Comparison of ENCODE assay signal across 12 mouse cellular contexts in genomic region chr12:85193923-85194622, GRCm38 (mm10). TPM values are rescaled to one million over a fixed set of nuclear protein-coding genes. Genes with fewer than 3 reads are reported as not detected.
DNase-seq lines count a peak whose midpoint lies in the region; ATAC-seq and TF ChIP-seq lines count a peak whose summit lies in the region.
"Had no signal": no experiment of that assay in that cellular context is flagged by ENCODE, and none has a peak within 500 bp of the region (broad histone marks: within the 10 kb centered on the region; RNA-seq: fewer than 3 reads in every experiment).

No protein-coding gene starts in this region.

- no peak for DNase-seq in heart, postnatal 14 days
- DNase-seq in midbrain, embryonic 11.5 days (ENCODE audit: low spot score, missing footprints) = peak; percentile 68
- peak; percentile 6 for DNase-seq in hindbrain, postnatal 0 days (ENCODE audit: low spot score)
- no peak for DNase-seq in adrenal gland, adult 18-20 months (ENCODE audit: low spot score in 2 of 2)
- no peak for DNase-seq in B cell, adult 2 months
- DNase-seq: cerebellum, adult 8-10 months; thymus, postnatal 25 days had no signal

- 0 out of 2 replicates have a peak, but pooled peaks cover 4% of the 10 kb centered on the region for H3K9me3 ChIP-seq in heart, embryonic 13.5 days
- no peaks in the 10 kb centered on the region for H3K9me3 ChIP-seq in midbrain, embryonic 11.5 days (ENCODE audit: control insufficient read depth, low read length)
- H3K9me3 ChIP-seq in midbrain, embryonic 15.5 days = no peaks in the 10 kb centered on the region
- no peaks in the 10 kb centered on the region for H3K9me3 ChIP-seq in hindbrain, postnatal 0 days (ENCODE audit: low read length)
- no peaks in the 10 kb centered on the region for H3K9me3 ChIP-seq in stomach, embryonic 16.5 days (replicated peaks; ENCODE audit: control insufficient read depth, low read length)
- H3K9me3 ChIP-seq: embryonic facial prominence, embryonic 13.5 days had no signal

- WGBS in heart, embryonic 13.5 days = 84% methylated on average over 11 of the region's 11 CpGs
- 89% methylated on average over 11 of the region's 11 CpGs for WGBS in midbrain, embryonic 11.5 days
- 93% methylated on average over 11 of the region's 11 CpGs for WGBS in midbrain, embryonic 15.5 days
- WGBS in hindbrain, postnatal 0 days = 70% methylated on average over 11 of the region's 11 CpGs
- WGBS in stomach, embryonic 16.5 days = 79% methylated on average over 11 of the region's 11 CpGs

- peaks cover 60% of the 10 kb centered on the region for H3K4me1 ChIP-seq in heart, embryonic 13.5 days
- no peaks in the 10 kb centered on the region; the same call in 1 of the 2 replicates for H3K4me1 ChIP-seq in midbrain, embryonic 11.5 days (ENCODE audit: control insufficient read depth, insufficient read depth, low read length)
- H3K4me1 ChIP-seq in midbrain, embryonic 15.5 days = no peaks in the 10 kb centered on the region
- H3K4me1 ChIP-seq in hindbrain, postnatal 0 days (ENCODE audit: insufficient read depth, low read length) = peaks cover 23% of the 10 kb centered on the region
- H3K4me1 ChIP-seq in stomach, embryonic 16.5 days (ENCODE audit: control insufficient read depth, insufficient read depth, low read length) = peaks cover 42% of the 10 kb centered on the region

- H3K9ac ChIP-seq in heart, embryonic 13.5 days = no peak overlapping the region
- H3K9ac ChIP-seq in midbrain, embryonic 11.5 days (ENCODE audit: low read length) = no peak overlapping the region
- H3K9ac ChIP-seq in midbrain, embryonic 15.5 days = no peak overlapping the region
- H3K9ac ChIP-seq in hindbrain, postnatal 0 days (replicated peaks; ENCODE audit: low read length) = no peak overlapping the region
- peak overlapping the region; percentile 11; the same call in 1 of the 2 replicates for H3K9ac ChIP-seq in stomach, embryonic 16.5 days (ENCODE audit: low read length)
- H3K9ac ChIP-seq: embryonic facial prominence, embryonic 13.5 days had no signal

- H3K27me3 ChIP-seq in heart, embryonic 13.5 days (replicated peaks) = peaks cover 14% of the 10 kb centered on the region
- no peaks in the 10 kb centered on the region for H3K27me3 ChIP-seq in midbrain, embryonic 11.5 days (ENCODE audit: control insufficient read depth, insufficient read depth, low read length)
- H3K27me3 ChIP-seq in midbrain, embryonic 15.5 days (replicated peaks) = no peaks in the 10 kb centered on the region
- H3K27me3 ChIP-seq in hindbrain, postnatal 0 days (ENCODE audit: insufficient read depth, low read length) = no peaks in the 10 kb centered on the region
- H3K27me3 ChIP-seq in stomach, embryonic 16.5 days (ENCODE audit: control insufficient read depth, insufficient read depth, low read length) = no peaks in the 10 kb centered on the region

- ATAC-seq in heart, embryonic 13.5 days (ENCODE audit: extremely low read depth, insufficient number of reproducible peaks, low FRiP score, low TSS enrichment) = no peak
- no peak for ATAC-seq in midbrain, embryonic 11.5 days (ENCODE audit: low FRiP score)
- no peak for ATAC-seq in midbrain, embryonic 15.5 days (replicated peaks)
- ATAC-seq in hindbrain, postnatal 0 days = no peak
- ATAC-seq in stomach, embryonic 16.5 days (ENCODE audit: insufficient read depth, low FRiP score) = peak; percentile 6; the same call in 1 of the 2 replicates

- H3K36me3 ChIP-seq in heart, embryonic 13.5 days = no peaks in the 10 kb centered on the region
- no peaks in the 10 kb centered on the region for H3K36me3 ChIP-seq in midbrain, embryonic 11.5 days (ENCODE audit: control insufficient read depth, insufficient read depth, low read length)
- H3K36me3 ChIP-seq in midbrain, embryonic 15.5 days (replicated peaks) = no peaks in the 10 kb centered on the region
- H3K36me3 ChIP-seq in hindbrain, postnatal 0 days (ENCODE audit: insufficient read depth, low read length) = no peaks in the 10 kb centered on the region
- H3K36me3 ChIP-seq in stomach, embryonic 16.5 days (ENCODE audit: control insufficient read depth, insufficient read depth, low read length) = no peaks in the 10 kb centered on the region
- H3K36me3 ChIP-seq: embryonic facial prominence, embryonic 13.5 days had no signal

- intact Hi-C loops in heart, postnatal 14 days (cut with DNase I) = no loop called here

- peak overlapping the region; percentile 45 for H3K27ac ChIP-seq in heart, embryonic 13.5 days (replicated peaks)
- H3K27ac ChIP-seq in midbrain, embryonic 11.5 days (ENCODE audit: low read depth, low read length) = no peak overlapping the region
- no peak overlapping the region for H3K27ac ChIP-seq in midbrain, embryonic 15.5 days
- peak overlapping the region; percentile 66; the same call in 1 of the 2 replicates for H3K27ac ChIP-seq in hindbrain, postnatal 0 days
- H3K27ac ChIP-seq in stomach, embryonic 16.5 days (ENCODE audit: low read length) = peak overlapping the region; percentile 77
- H3K27ac ChIP-seq: embryonic facial prominence, embryonic 13.5 days; macrophage had no signal

- no peak overlapping the region for H3K4me3 ChIP-seq in heart, embryonic 13.5 days
- no peak overlapping the region for H3K4me3 ChIP-seq in midbrain, embryonic 11.5 days (ENCODE audit: low read depth, low read length)
- no peak overlapping the region for H3K4me3 ChIP-seq in midbrain, embryonic 15.5 days
- H3K4me3 ChIP-seq in hindbrain, postnatal 0 days (ENCODE audit: low read length) = no peak overlapping the region
- H3K4me3 ChIP-seq in stomach, embryonic 16.5 days (replicated peaks; ENCODE audit: low read length) = no peak overlapping the region
- H3K4me3 ChIP-seq: embryonic facial prominence, embryonic 13.5 days had no signal

- H3K4me2 ChIP-seq in heart, embryonic 13.5 days = 0 out of 2 replicates have a peak overlapping the region, but pooled peaks have one; percentile 2
- no peak overlapping the region for H3K4me2 ChIP-seq in midbrain, embryonic 11.5 days
- H3K4me2 ChIP-seq in midbrain, embryonic 15.5 days = no peak overlapping the region
- no peak overlapping the region for H3K4me2 ChIP-seq in hindbrain, postnatal 0 days (ENCODE audit: low read depth, low read length)
- no peak overlapping the region for H3K4me2 ChIP-seq in stomach, embryonic 16.5 days (ENCODE audit: low read depth, low read length)
- H3K4me2 ChIP-seq: embryonic facial prominence, embryonic 13.5 days had no signal

- no peak for TF ChIP-seq CTCF in hindbrain, postnatal 0 days (IDR thresholded peaks at IDR 0.05; ENCODE audit: low read depth)

RNA-seq across cellular contexts. Expression of gene Pgf, which starts 16.5 kb away (rescaled TPM):
- 8.4 and 9.1 TPM in 2 replicates for polyA plus RNA-seq in heart, embryonic 13.5 days (2015; fragmentation: Nextera tagmentation; extraction: Ambion mirVana)
- 1 to 10 TPM; 3.5 to 4.6 TPM for total RNA-seq in heart, postnatal 14 days (2021)
- 2.5 and 2.9 TPM in 2 replicates for polyA plus RNA-seq in midbrain, embryonic 11.5 days (2014; fragmentation: Nextera tagmentation; extraction: Ambion mirVana)
- 7.2 and 8.7 TPM in 2 replicates for polyA plus RNA-seq in midbrain, embryonic 15.5 days (2015; fragmentation: Nextera tagmentation; extraction: Ambion mirVana)
- 2.9 and 5.0 TPM in 2 replicates for total RNA-seq in hindbrain, postnatal 0 days (2014; rRNA removed)
- polyA plus RNA-seq in hindbrain, postnatal 0 days (2015; fragmentation: Nextera tagmentation; extraction: Ambion mirVana) = 10.0 TPM in 2 replicates
- 14.9 and 16.3 TPM in 2 replicates for polyA plus RNA-seq in stomach, embryonic 16.5 days (2015; fragmentation: Nextera tagmentation; extraction: Ambion mirVana)
- 1 to 10 TPM in 1 of 2 experiments, under 1 TPM in 1; 0.30 to 1.4 TPM for total RNA-seq in adrenal gland, adult 18-20 months (2021)

RNA-seq across cellular contexts. Expression of gene Eif2b2, which starts 25.2 kb away (rescaled TPM):
- polyA plus RNA-seq in heart, embryonic 13.5 days (2015; fragmentation: Nextera tagmentation; extraction: Ambion mirVana) = 54.8 and 55.9 TPM in 2 replicates
- 10 to 100 TPM; 47.0 to 50.4 TPM for total RNA-seq in heart, postnatal 14 days (2021)
- polyA plus RNA-seq in midbrain, embryonic 11.5 days (2014; fragmentation: Nextera tagmentation; extraction: Ambion mirVana) = 91.5 and 93.6 TPM in 2 replicates
- polyA plus RNA-seq in midbrain, embryonic 15.5 days (2015; fragmentation: Nextera tagmentation; extraction: Ambion mirVana) = 78.2 and 88.8 TPM in 2 replicates
- 38.9 and 91.0 TPM in 2 replicates for total RNA-seq in hindbrain, postnatal 0 days (2014; rRNA removed)
- polyA plus RNA-seq in hindbrain, postnatal 0 days (2015; fragmentation: Nextera tagmentation; extraction: Ambion mirVana) = 86.6 and 87.9 TPM in 2 replicates
- 72.9 and 82.5 TPM in 2 replicates for polyA plus RNA-seq in stomach, embryonic 16.5 days (2015; fragmentation: Nextera tagmentation; extraction: Ambion mirVana)
- total RNA-seq in adrenal gland, adult 18-20 months (2021) = 10 to 100 TPM; 61.9 to 77.9 TPM

RNA-seq across cellular contexts. Expression of gene Rps6kl1, which starts 43.0 kb away (rescaled TPM):
- 1.2 and 1.3 TPM in 2 replicates for polyA plus RNA-seq in heart, embryonic 13.5 days (2015; fragmentation: Nextera tagmentation; extraction: Ambion mirVana)
- total RNA-seq in heart, postnatal 14 days (2021) = 1 to 10 TPM; 4.3 to 4.8 TPM
- polyA plus RNA-seq in midbrain, embryonic 11.5 days (2014; fragmentation: Nextera tagmentation; extraction: Ambion mirVana) = 1.9 and 2.1 TPM in 2 replicates
- polyA plus RNA-seq in midbrain, embryonic 15.5 days (2015; fragmentation: Nextera tagmentation; extraction: Ambion mirVana) = 37.3 and 38.2 TPM in 2 replicates
- 42.0 TPM in 2 replicates for total RNA-seq in hindbrain, postnatal 0 days (2014; rRNA removed)
- polyA plus RNA-seq in hindbrain, postnatal 0 days (2015; fragmentation: Nextera tagmentation; extraction: Ambion mirVana) = 29.3 and 30.8 TPM in 2 replicates
- polyA plus RNA-seq in stomach, embryonic 16.5 days (2015; fragmentation: Nextera tagmentation; extraction: Ambion mirVana) = 1.3 and 1.8 TPM in 2 replicates
- 1 to 10 TPM in 1 of 2 experiments, under 1 TPM in 1; 0.80 to 1.3 TPM for total RNA-seq in adrenal gland, adult 18-20 months (2021)
- polyA plus RNA-seq: macrophage had no signal

Comparison
In these comparisons a context has a peak if more than half of its experiments do, and no peak if none do; other contexts are left out.
1. H3K27ac ChIP-seq: peak in heart, embryonic 13.5 days (single experiment), hindbrain, postnatal 0 days (single experiment) and stomach, embryonic 16.5 days (single experiment); none in midbrain, embryonic 11.5 days (single experiment) and midbrain, embryonic 15.5 days (single experiment).
2. DNase-seq: peak in midbrain, embryonic 11.5 days (single experiment) and hindbrain, postnatal 0 days (single experiment); none in heart, postnatal 14 days (0 of 2), adrenal gland, adult 18-20 months (0 of 2) and B cell, adult 2 months (0 of 2).